Mouse (Mus musculus): ENCODE data around the gene Slit3.

GRCm38 (mm10) chr11:35679976-35680375 lies 559.0 kb downstream of the Slit3 start:
- no peak for TF ChIP-seq CTCF (IDR thresholded peaks at IDR 0.05; ENCODE audit: borderline replicate concordance, control insufficient read depth, extremely low read depth, insufficient read depth, low read length, poor library complexity)
- no peak for TF ChIP-seq POLR2A (IDR thresholded peaks at IDR 0.05; ENCODE audit: control insufficient read depth, extremely low read depth, insufficient read depth, low read length, poor library complexity)

All from thymus, adult 2 months (tissue).